Mouse (Mus musculus) heart, adult 10 weeks (tissue): Measurements from ENCODE around the gene Ubtd2. TPM values are rescaled to one million over a fixed set of nuclear protein-coding genes. Genes with fewer than 3 reads are reported as not detected.

Source experiments
- polyA plus RNA-seq: library from polyadenylated mRNA; stranded (reverse); fragments of 350-450 nt; fragmentation: Illumina TruSeq; extraction: RNeasy Lipid Tissue Mini Kit (QIAGEN cat#74804); gene quantifications from one replicate; pipeline ENCODE4 v1.2.3, GENCODE M21; 2014; ENCODE audit warnings: low read depth, low replicate concordance

Gene Ubtd2
- 5.8 TPM for polyA plus RNA-seq

GRCm38 (mm10) chr11:32454800-32455506 lies at the start of gene Ubtd2:
Ubtd2 (plus strand) TSS chr11:32455370.

DNA sequence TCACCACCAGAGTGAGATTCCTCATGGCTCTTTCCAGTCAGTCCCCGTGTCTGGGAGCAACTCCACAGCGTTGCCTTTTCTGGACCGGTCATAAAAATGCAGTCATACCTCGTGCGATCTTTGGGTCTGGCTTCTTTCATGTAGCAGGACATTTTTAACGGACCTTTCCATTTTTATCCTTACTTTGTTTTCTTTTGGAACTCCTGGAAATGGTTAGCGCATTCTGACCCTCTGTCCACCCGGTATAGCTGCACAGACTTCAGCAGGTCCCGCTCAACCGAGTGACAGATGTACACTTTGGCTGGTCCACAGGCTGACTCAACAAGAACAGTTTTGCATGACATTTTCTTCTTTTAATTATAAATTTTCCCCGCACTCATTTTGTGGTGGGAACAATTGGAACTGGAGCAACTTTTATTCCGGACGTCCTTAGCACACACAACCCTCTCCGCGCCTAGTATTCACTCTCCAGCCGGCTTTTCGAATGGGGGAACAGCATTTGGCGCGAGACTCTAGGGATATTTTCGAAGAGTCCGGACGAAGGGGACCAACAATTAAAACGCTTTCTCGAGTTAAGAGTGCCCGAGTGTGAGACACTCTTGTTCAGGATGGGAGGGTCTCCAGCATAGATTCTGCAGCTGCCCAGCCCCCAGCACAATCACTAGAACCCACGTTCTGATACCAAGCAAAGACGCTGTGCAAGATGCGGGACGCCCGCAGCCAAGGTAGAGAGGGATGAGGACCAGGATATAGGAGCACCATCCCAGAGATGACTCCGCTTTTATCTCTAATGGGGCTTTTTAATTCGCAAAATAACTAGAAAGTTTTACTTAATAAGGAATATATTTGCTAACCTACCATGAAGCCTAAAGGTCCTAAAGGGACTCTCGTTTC lies 76.9 kb downstream of the Ubtd2 start, which contains the start of gene Efcab9:
Gene Efcab9, minus strand, starts transcription at position 211 of the 894 bp plus-strand sequence.

DNA sequence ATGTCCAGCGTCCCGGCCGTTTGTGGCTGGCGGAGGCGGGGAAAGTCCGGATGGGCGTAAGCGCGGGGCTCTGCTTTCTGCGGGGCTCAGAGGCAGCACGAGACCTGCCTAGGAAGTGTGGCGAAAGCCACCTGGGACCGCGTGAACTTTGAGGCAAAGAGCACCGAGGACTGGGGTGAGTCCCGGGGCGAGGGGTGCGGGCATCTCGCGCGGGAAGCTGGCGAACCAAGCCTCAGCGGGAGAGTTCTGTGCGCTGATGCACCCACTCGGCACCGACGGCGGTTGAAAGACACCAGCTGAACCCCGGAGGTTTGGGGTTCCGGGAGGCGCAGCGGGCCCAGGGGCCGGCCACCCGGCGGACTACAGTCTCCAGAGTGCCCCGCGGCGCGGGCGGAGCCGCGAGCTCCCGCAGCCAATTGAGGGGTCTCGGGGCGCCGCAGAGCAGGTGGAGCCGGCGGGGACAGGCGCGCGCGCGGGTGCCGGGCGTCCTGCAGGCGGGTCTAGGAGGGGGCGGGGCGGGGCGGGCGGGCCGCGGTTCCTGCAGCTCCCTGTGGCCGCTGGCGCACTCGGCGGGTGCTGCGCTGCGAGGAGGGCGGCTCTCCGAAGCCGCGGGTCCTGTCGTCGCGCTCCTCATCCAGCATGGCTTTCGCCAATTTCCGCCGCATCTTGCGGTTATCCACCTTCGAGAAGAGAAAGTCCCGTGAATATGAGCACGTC lies 77.8 kb downstream of the Ubtd2 start, which contains the start of gene Stk10:
Gene Stk10, plus strand, starts transcription at position 541 of the 717 bp plus-strand sequence.

Other genes with a start within 250 kb of the Ubtd2 start
- gene Snrnp25, start 250.0 kb upstream of the Ubtd2 start, polyA plus RNA-seq: 9.2 TPM
- gene Rhbdf1, start 233.1 kb upstream of the Ubtd2 start, polyA plus RNA-seq: 29.6 TPM
- gene Mpg, start 228.9 kb upstream of the Ubtd2 start, polyA plus RNA-seq: 8.1 TPM
- 28.0 TPM for gene Nprl3, start 187.7 kb upstream of the Ubtd2 start, polyA plus RNA-seq
- not detected for gene Hba-x, start 179.0 kb upstream of the Ubtd2 start, polyA plus RNA-seq
- gene Hba-a1, start 171.9 kb upstream of the Ubtd2 start, polyA plus RNA-seq: 2,402 TPM
- gene Hbq1b, start 168.4 kb upstream of the Ubtd2 start, polyA plus RNA-seq: not detected
- gene Hba-a2, start 158.9 kb upstream of the Ubtd2 start, polyA plus RNA-seq: 4,849 TPM
- 1.3 TPM for gene Hbq1a, start 155.3 kb upstream of the Ubtd2 start, polyA plus RNA-seq
- gene Sh3pxd2b, start 107.5 kb upstream of the Ubtd2 start, polyA plus RNA-seq: 4.0 TPM
- not detected for gene Efcab9, start 76.7 kb downstream of the Ubtd2 start, polyA plus RNA-seq
- gene Stk10, start 77.9 kb downstream of the Ubtd2 start, polyA plus RNA-seq: 7.0 TPM
- 39.0 TPM for gene Fbxw11, start 187.4 kb downstream of the Ubtd2 start, polyA plus RNA-seq